Mouse (Mus musculus): ENCODE measurements around the gene Hspa12a.

Hspa12a gene

GRCm38 (mm10) chr19:58942841-58943828 is at the start of gene Hspa12a, which contains the start of gene Eno4:
Hspa12a (minus strand) TSS chr19:58943654.
Eno4 (plus strand) TSS chr19:58943425.
- peak; percentile 95 for DNase-seq

- DNase-seq: no peak
Measured at GRCm38 (mm10) chr19:58981571-58981970, 38.1 kb upstream of the Hspa12a start.

GRCm38 (mm10) chr19:58980056-58980440 is 36.6 kb upstream of the Hspa12a start:
- no peak for DNase-seq

GRCm38 (mm10) chr19:58979436-58980055 is 36.1 kb upstream of the Hspa12a start:
- no peak for DNase-seq

GRCm38 (mm10) chr19:58978401-58979171 is 35.1 kb upstream of the Hspa12a start:
- no peak for DNase-seq

- no peak for DNase-seq
Measured at GRCm38 (mm10) chr19:58975216-58975863, 31.9 kb upstream of the Hspa12a start.

- DNase-seq: no peak
Measured at GRCm38 (mm10) chr19:58974126-58974525, 30.7 kb upstream of the Hspa12a start.

GRCm38 (mm10) chr19:58970826-58971225 is 27.4 kb upstream of the Hspa12a start:
- DNase-seq: no peak

- no peak for DNase-seq
Measured at GRCm38 (mm10) chr19:58968731-58969506, 25.5 kb upstream of the Hspa12a start.

GRCm38 (mm10) chr19:58963011-58963410 is 19.6 kb upstream of the Hspa12a start:
- DNase-seq: no peak

- no peak for DNase-seq
Measured at GRCm38 (mm10) chr19:58954779-58955178, 11.3 kb upstream of the Hspa12a start.

- no peak for DNase-seq
Measured at GRCm38 (mm10) chr19:58952236-58952635, 8.8 kb upstream of the Hspa12a start.

GRCm38 (mm10) chr19:58951521-58951920 is 8.1 kb upstream of the Hspa12a start:
- DNase-seq: no peak

GRCm38 (mm10) chr19:58945959-58946358 is 2.5 kb upstream of the Hspa12a start:
- no peak for DNase-seq

- DNase-seq: no peak
Measured at GRCm38 (mm10) chr19:58933062-58933461, 10.4 kb downstream of the Hspa12a start.

- no peak for DNase-seq
Measured at GRCm38 (mm10) chr19:58931081-58931800, 12.2 kb downstream of the Hspa12a start.

- no peak for DNase-seq
Measured at GRCm38 (mm10) chr19:58919148-58919547, 24.3 kb downstream of the Hspa12a start.

- DNase-seq: no peak
Measured at GRCm38 (mm10) chr19:58918597-58918996, 24.9 kb downstream of the Hspa12a start.

- no peak for DNase-seq
Measured at GRCm38 (mm10) chr19:58913301-58913700, 30.2 kb downstream of the Hspa12a start.

- DNase-seq: peak; percentile 84
Measured at GRCm38 (mm10) chr19:58911386-58911785, 32.1 kb downstream of the Hspa12a start.

- peak; percentile 56 for DNase-seq
Measured at GRCm38 (mm10) chr19:58910941-58911368, 32.5 kb downstream of the Hspa12a start.
